Mouse (Mus musculus) retina, postnatal 7 days (tissue): ENCODE results near the gene Kif1b.
"Not testable (repeated sequence)": the region's sequence is repeated elsewhere in the genome, so short reads cannot be mapped to it uniquely, and the experiment has no call there.

Source experiments
- DNase-seq: peaks from one replicate; pipeline ENCODE4 v3.0.0-alpha.2; 2012; ENCODE audit warnings: low read depth, low spot score

Kif1b gene

DNA sequence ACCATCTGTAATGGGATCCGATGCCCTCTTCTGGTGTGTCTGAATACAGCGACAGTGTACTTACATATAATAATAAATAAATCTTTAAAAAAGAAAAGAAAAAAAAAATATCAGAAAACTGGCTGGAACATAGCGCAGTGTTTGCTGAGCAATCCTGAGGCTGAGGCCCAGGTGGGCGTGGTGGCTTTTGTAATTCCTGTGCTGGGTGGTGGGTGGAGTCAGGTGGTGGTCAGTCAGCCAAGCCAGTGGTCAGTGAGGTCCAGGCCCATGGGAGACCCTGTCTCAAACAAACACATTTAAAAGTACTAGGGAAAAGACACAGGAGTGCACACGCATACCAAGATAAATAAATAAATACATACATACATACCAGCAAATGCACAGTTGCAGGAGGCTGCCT is 135.4 kb downstream of the Kif1b start:
- DNase-seq: no peak

DNA sequence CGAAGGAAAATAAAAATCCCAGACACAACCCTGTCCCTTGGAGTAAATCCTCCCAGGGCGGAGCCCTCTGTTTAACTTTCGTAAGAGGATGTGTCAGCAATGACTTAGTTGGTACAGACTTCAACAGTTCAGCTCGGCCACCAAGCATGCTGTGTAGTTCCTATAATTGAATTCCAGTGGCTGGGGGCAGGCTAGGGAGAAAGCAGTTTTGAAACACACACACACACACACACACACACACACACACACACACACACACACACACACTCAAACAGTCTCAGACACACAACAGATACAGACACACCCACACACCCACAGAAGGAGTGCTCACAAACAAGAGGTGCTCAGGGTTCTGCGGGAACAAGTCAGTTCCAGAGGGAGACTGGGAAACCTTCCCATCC is 135.9 kb downstream of the Kif1b start:
- DNase-seq: no peak

DNA sequence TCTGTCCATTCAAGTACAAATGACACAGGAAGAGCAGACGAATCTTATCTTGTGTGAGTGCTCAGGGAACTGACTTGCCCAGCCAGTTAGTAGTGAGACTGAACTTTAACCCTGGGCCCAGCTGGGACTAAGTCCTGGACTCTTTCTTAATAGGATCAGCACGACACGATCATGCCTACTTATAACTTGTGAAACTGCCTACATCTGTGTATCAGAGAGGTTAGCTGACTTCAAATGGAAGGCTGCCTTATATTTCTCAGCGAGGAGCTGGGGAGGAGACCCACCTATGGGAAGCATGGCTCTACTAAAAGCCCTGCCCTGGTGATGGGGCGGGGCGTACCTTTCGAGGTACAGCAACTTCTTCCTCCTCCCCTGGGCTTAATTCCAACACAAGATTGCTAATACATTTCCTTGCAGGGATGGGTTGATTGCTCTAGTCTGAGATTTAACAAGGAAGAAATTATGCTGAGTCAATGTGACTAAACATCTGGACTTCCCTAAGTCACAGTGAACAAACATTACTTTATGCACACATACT is 137.0 kb downstream of the Kif1b start:
- DNase-seq: no peak

DNA sequence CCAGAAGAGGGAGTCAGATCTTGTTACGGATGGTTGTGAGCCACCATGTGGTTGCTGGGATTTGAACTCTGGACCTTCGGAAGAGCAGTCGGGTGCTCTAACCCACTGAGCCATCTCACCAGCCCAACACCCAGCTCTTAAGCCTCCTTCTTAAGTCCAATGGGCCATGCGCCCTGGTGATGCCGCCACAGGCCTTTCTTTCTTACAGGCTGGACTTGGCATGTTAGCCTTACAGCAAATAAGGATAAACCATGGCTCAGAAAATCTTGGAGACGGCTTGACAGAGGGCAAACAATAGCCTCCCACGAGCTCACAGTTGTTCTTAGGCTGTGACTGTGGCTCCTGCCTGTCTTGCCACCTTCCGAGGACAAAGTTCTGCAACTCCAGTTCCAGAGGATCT is 137.6 kb downstream of the Kif1b start:
- DNase-seq: not testable (repeated sequence)

DNA sequence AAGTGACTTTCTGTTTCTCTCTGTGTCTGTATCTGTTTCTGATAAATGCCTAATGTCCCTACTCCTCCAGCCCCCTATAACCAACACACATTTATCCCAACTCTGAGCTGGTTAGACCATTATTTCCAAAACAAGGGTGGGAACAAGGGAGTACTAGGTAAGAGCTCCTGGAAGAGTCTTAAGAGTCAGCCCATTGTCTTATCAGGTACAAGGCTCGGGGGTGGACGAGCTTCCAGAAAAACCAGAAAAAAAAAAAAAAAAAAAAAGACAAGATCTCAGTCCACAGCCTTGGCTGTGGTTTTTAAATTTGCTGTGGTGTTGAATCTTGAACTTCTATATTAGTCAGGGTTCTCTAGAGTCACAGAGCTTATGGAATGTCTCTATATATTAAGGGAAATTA is 139.5 kb downstream of the Kif1b start:
- no peak for DNase-seq

DNA sequence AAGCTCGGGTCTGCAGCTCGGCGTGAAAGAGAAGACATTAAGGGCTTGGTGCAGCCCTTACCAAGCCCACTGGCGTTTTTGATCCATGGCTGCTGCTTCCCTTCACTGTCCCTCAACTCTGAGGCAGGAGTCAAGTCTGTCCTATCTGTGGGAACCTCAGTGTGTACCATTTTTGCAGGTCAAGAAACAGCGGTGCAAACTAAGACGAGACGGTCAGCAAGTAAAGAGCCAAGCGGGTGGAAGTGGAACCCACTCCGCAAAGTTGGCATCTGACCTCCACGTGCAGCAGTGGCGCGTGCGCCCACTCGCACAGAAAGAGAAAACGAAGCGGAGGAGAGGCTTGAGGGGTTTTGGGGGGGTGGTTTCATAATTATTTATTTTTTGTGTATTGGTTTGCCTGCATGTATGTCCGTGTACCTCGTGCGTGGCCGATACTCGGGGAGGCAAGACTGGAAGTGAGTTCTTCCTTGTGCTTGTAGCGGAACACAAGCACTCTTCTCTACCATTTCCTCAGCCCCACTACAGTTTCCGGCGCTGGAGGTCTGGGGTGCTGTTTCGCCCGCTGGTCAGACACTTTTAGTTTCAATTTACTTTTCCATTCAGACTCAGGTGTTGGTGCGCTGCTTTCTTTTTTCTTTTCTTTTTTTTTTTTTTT is 140.4 kb downstream of the Kif1b start:
- no peak for DNase-seq

DNA sequence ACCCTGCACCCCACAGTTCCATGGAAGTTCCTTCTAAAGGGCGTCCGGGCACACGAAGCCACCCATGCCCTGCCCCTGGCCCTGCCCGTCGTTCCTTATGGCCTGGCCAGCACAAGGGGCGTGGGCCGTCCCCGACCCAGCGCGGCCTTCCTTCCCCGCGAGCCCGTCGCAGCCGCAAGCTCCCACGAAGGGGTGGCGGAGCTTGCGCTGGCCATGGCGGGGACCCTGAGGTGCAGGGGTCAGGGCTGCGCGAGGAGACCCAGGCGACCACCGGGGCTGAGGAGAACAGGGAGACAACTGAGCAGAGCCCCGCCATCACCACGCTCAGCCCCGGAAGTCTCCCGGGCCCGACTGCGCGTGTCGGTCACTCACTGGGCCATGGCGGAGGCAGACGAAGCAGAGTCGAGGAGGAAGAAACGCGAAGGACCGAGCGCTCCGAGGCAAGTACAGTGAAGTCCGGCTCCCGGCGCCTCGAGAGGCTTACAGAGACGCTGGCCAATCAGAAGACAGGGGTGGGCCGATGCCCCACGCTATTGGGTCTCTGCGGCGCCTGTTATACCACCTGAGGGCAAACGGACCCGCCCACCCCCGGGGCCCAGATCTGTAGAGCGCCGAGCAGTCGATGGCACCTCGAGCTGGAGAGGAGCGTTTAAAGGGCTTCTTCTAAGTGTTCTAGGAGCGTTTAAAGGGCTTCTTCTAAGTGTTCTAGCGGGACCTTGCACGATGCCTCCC is 141.1 kb downstream of the Kif1b start, which contains the start of gene Pgd:
TSS of gene Pgd (minus strand) at position 557 of the 732 bp plus-strand sequence.
- peak; percentile 89 for DNase-seq

DNA sequence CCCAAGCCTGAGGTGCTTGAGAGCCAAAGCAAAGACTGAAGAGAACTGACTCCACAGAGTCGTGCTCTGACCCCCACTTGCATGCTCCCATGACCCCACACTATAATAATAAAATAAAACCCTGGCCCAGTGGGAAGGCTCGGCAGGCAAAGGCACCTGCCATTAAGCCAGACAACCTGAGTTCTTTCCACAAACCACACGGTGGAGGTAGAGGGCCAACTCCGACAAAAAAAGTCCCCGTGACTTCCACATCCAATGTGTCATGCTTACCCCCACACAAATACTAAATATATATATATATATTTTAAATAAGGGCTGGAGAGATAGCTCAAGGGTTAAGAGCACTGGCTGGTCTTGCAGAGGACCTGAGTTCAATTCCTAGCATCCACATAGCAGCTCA is 143.3 kb downstream of the Kif1b start:
- no peak for DNase-seq

DNA sequence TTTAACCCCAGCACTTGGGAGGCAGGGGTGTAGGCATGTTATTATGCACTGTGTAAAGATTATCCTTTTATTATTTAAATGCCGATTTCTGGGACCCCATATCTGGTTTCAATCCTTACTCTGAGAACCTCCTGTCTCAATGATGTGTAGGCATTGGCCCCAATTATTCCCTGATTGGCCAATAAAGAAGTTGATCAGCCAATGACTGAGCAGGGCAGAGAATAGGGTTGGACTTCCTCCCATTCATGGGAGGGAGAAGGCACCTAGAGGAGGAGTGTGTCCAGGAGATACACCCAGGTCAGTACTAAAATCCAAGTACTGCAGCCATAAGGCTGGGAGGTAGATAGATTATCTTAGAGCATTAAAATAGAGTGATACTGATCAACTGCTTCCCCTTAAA is 144.3 kb downstream of the Kif1b start:
- DNase-seq: no peak

DNA sequence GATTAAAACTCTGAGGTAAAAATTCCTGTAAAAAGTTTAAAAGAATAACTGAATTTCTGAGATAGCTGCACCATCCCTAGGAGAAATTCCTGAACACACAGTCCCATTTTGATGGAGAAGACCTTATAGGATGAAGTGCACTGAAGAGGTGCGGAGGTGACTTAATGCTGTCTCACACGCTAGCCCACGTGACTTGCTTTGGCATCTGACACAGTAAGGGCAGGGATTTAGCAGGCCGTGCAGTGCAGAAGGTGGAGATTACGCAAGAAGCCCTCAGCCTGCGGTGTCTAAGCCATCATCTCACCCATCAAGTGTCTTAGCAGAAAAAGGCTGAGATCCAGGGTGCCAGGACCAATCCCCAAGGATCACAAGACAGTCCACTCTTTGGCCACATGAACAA is 146.3 kb downstream of the Kif1b start:
- no peak for DNase-seq

DNA sequence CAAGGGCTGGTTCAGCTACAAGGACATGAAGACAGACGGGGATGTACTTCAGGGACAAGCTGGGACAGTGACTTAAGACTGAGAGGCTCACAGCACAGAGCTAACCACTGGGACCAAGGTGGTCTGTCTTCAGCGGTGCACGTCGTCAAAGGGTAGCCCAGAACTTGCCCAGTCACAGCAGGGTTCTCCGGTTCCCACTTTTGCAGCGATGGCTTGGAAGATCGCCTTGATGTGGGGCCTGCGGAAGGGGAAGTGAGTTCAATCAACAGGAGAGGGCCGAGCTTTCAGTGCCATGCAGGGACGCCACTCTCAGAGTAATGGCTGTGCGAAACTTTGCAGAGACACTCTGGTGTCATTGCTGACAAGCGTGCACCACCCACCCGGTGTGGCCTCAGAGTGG is 147.6 kb downstream of the Kif1b start:
- no peak for DNase-seq

DNA sequence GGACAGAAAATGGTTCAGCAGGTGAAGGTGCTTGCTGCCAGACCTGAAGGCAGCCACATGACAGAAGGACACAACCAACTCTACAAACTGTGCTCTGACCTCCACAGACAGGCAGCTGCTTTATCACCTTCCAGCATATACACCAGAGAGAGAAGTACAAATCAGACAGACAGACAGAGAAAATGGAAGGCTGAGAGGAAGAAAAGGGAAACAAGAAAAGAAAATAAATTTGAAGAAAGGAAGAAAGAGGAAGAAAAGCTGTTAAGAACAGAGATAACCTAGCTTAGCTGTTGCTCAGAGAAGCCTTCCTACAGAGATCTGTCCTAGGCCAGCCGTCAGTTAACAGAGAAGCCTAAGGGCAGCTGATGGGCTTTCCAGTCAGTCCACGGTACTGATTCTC is 148.3 kb downstream of the Kif1b start:
- DNase-seq: no peak

DNA sequence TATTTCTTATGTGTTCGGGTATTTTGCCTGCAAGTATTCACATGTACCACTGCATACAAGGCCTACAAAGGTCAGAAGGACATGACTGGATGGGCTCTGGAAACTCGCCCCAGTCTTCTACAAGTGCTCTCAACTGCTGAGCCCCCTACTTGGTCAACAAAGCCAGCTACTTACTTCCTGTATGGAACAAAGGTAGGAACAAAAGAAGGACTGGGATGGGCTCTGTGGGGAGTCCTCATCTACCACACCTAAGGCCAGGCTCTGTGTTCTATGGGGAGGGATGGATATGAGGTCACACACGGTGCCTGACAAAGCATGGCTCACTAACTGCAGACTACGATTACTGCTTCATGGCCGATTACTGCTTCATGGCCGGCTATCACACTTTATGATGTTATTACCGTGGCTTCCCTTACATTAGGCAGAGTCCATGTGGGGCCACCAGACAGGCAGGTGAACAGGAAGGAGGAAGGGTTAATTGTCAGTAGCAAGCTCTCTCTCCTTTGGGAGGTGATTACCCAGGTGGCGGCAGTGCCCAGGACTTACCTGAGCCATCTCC is 150.0 kb downstream of the Kif1b start:
- DNase-seq: no peak

DNA sequence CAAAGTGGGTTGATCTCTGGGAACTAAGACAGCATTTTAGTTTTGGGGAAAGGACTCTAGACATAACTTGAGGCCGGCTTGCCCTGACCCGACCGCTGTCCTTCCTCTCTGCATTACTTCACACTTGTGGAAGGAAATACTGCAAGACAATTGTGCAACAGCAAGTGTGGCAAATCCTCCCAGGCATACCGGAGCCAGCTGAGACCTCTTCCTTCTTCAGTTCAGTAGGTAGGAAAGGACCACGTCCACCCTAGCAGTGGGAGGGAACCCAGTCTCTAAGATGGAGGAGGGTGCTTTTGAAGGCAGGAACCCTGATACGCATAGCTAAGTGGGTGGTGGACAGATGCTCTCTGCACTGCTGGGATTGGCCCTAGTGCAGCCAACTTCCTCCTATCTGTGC is 151.8 kb downstream of the Kif1b start:
- no peak for DNase-seq

DNA sequence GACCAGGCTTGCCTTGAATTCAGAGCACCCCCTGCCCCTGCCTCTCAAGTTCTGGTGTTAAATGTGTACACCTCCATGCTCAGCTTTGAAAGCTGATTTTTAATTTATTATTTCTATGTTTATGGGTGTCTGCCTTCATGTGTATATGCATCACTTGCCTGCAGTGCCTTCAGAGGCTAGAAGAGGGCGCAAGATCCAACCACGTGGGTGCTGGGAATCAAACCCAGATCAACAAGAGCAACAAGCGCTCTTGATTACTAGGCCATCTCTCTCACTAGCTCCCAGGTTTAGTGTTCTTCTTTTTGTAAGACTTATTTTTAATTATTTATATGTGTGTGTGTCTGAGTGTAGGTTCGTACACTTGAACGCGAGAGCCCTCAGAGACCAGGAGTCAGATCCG is 152.6 kb downstream of the Kif1b start:
- DNase-seq: no peak

DNA sequence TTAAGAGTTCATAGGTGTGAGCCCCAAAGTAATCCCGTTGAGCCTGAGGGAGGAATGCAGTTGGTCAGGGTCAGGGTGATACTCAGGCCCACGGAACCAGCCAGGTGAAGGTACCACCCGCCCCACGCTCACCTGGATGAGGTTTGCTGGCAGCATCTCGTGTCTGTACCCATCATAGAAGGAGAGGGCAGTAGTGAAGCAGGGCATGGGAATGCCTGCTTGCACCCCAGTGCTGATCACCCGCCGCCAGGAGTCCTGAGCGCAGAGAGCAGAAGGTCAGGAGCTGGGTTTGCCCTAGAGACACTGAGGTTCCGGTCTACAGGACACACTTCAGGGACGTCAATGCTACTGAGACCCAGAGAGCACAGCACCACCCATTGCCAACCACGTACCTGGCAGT is 156.8 kb downstream of the Kif1b start:
- DNase-seq: no peak

DNA sequence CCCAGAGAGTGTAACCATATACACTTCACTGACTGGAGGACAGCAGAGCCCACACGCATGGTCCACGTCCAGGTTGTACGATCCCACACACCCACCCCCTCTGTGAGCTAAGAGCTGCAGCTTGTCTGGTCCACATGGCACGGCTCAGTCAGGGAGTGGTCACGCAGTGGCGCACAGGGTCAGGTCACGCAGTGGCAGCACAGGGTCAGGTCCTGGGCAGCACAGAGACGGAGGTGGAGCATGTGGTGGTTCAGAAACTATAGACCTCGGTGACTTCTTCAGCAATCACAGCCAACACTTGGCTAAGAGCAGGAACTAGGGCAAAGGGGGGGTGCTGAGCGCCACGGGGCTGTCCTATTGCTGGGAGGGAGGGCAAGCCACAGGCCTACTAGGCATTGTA is 157.2 kb downstream of the Kif1b start:
- no peak for DNase-seq

DNA sequence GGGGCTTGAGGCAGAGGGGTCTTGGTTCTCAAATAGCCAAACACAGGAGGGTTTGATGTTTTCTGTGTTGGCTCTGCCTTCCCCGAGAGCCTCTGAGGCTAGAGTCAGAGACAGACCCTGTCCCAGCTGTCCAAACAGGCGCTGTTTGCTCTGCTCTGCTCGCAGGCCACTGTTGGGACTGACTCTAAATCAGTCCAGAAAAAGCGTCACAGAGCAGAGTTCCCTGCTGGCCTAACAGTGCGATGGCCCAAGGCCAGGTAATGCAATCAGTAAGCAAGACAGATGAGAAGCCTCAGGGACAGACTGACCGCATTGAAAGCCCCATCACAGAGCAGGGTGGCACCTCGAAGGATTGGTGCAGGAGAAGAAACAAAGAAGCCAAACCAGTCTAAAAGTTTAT is 157.9 kb downstream of the Kif1b start:
- DNase-seq: no peak

DNA sequence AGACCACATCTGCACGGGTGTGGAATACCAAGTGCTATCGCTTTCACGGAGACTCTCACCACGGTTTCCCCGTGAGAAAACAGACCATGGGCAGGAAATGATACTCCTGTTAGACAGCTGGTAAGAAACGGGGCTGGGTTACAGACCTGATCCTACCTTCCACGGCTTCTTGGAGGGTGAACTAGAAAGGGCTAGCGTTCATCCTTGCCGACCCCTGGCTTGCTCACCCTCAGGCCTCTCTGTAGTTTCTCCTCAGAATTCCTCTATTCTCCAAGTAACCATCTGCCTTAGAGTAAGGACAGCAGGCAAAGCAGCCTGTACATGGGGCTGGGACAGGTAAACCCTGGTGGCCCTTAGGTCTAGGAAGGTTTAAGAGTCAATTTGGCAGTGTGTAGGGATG is 158.3 kb downstream of the Kif1b start:
- DNase-seq: no peak

DNA sequence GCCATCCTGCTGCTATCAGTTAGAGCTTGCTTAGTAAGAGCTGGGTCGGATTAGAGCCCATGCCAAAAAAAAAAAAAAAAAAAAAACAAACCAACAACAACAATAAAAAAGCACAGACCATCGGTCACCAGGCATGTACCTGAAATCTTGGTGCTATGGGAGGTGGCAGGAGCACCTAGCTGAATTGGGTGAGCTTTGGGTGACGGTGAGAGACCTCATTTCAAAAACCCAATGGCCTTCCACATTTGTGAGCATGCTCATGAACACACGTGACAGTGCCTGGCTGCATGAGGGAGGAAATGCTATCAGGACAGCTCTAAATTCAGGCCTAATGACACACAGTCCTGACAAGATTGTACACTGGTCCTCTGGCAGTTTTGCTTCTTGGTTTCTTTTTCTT is 159.4 kb downstream of the Kif1b start:
- DNase-seq: no peak

DNA sequence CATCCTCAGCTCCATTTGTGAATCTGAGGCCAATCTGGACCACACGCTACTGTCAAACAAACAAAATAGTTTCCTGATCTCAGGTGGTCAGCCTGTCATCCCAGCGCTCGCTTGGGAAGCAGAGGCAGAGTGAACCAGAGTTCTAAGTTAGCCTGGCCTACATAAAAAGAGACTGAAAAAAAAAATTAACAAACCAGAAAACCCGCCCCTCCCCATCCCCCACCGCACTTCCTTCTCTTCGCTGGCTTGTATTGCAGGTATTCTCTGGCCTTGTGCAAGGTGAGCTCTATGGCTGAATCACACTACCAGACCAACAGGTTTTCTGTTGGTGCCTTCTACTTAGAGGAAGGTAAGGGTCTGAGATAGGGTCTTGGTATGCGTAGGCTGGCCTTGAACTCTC is 160.0 kb downstream of the Kif1b start:
- no peak for DNase-seq

DNA sequence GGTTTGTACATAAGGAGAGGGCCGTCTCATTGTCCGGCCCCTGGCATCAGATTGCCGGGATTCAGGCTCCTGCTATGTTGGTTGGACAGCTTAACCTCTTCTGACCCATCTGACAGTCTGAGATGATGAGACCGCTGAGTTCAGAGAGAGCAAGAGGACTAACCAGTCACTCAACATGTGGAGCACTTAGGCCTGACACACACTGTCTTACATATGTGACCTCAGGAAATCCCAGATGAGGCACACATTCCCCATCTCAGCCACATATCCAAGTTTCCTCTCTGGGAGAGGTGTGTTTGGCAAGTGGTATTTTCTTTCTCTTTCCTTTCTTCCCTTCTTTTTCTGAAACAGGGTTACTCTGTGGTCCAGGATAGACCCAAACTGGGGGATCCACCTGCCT is 162.3 kb downstream of the Kif1b start:
- DNase-seq: no peak

DNA sequence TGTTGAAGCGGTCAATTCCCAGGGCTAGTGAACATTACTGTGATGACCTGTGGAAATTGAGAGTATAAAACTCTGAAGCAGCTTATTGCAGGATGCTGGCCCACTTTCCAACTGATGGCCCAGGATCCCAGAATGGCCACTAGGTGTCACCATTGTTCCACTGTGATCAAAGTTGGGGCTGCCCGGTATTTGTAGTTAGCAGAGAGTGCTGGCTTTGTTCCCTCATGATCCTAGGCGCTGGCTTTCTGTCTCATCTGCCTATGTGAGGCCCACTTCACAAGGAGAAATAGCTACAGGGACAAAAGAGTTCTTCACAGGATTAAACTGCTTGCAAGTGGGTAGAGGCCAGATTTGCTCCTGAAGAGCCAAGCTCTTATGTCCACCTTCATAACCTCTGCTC is 163.0 kb downstream of the Kif1b start:
- DNase-seq: peak; percentile 78
